Mouse (Mus musculus) liver, adult 10 weeks (tissue): ENCODE results near the gene Slc2a1. TPM values are rescaled to one million over a fixed set of nuclear protein-coding genes. Genes with fewer than 3 reads are reported as not detected.

Experiments used
- polyA plus RNA-seq: library from polyadenylated mRNA; stranded (reverse); fragments of 350-450 nt; fragmentation: Illumina TruSeq; extraction: RNeasy Lipid Tissue Mini Kit (QIAGEN cat#74804); gene quantifications from one replicate; pipeline ENCODE4 v1.2.3, GENCODE M21; 2014; ENCODE audit warnings: low read depth, low replicate concordance

Gene Slc2a1
- 1.4 TPM for polyA plus RNA-seq

GRCm38 (mm10) chr4:119108495-119109408, at the start of gene Slc2a1:
Gene Slc2a1, plus strand, starts transcription at chr4:119108711.

DNA sequence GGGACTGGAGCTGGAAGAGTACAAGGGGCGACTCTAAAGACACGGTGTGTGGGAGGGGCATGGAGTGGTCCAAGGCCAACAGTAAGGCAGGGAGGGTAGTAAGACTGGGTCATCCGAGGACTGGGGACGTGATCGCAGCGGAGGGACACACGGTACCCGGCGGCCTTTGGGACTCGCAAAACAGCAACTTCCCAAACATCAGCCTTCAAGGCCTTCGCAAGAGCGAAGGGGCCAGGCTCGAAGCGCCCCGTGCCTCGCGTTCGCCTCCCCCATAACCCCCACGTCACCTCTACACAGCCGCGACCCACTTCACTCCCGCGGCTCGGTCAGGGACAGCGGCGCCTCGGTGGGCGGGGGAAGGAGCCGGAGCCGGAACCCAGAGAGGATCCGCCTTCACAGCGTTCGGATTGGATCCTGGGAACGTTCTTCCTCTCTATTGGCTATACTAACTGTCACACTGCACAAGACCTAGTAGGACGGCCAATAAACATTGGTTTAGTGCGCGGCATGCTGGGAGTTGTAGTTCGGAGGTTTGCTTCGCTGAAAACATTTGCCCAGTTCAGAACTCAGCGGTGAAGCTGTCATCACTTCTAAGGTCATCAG, 65.4 kb downstream of the Slc2a1 start, which contains the start of gene Zfp691:
TSS of gene Zfp691 (minus strand) at position 345 of the 603 bp plus-strand sequence.

Other genes with a start within 250 kb of the Slc2a1 start
- gene Olfr1331, start 244.1 kb upstream of the Slc2a1 start, polyA plus RNA-seq, result not detected
- gene Olfr1330, start 220.1 kb upstream of the Slc2a1 start, polyA plus RNA-seq, result not detected
- not detected for gene Olfr1329, start 191.2 kb upstream of the Slc2a1 start, polyA plus RNA-seq
- not detected for gene Olfr1328, start 170.1 kb upstream of the Slc2a1 start, polyA plus RNA-seq
- gene Lao1, start 147.1 kb upstream of the Slc2a1 start, polyA plus RNA-seq, result not detected
- gene Zfp691, start 65.5 kb downstream of the Slc2a1 start, polyA plus RNA-seq, result 1.4 TPM
- gene Ermap, start 81.3 kb downstream of the Slc2a1 start, polyA plus RNA-seq, result not detected
- gene Svbp, start 86.6 kb downstream of the Slc2a1 start, polyA plus RNA-seq, result 5.9 TPM
- gene Tmem269, start 109.5 kb downstream of the Slc2a1 start, polyA plus RNA-seq, result 0.26 TPM
- gene AU022252, start 124.0 kb downstream of the Slc2a1 start, polyA plus RNA-seq, result 20.6 TPM
- 5.8 TPM for gene P3h1, start 124.2 kb downstream of the Slc2a1 start, polyA plus RNA-seq
- gene Cldn19, start 146.7 kb downstream of the Slc2a1 start, polyA plus RNA-seq, result not detected
- gene Ybx1, start 185.9 kb downstream of the Slc2a1 start, polyA plus RNA-seq, result 189 TPM
- gene Ppih, start 211.8 kb downstream of the Slc2a1 start, polyA plus RNA-seq, result 13.6 TPM